Mouse (Mus musculus) heart, adult 2 months (tissue): ENCODE measurements around the gene Magi2.

Source experiments
- CTCF ChIP-seq: fragments of 200-600 bp; IDR thresholded peaks from 2 replicates; pipeline ENCODE4 v1.8.1; 2022; ENCODE audit warnings: antibody characterized with exemption, mild to moderate bottlenecking, moderate library complexity
- POLR2A ChIP-seq: fragments of 200-500 bp; IDR thresholded peaks from 2 replicates; pipeline ENCODE4 v1.6.1; 2011; ENCODE audit warnings: mild to moderate bottlenecking, low read depth, low read length, control low read depth; ENCODE audit not compliant: insufficient read depth

GRCm38 (mm10) chr5:19429290-19429689, 202.5 kb downstream of the Magi2 start:
- TF ChIP-seq POLR2A (no peak), CTCF (peak; percentile 68)
